Mouse (Mus musculus) CH12.LX (cell line): ENCODE data around the gene Slc27a4. TPM values are rescaled to one million over a fixed set of nuclear protein-coding genes. Genes with fewer than 3 reads are reported as not detected.
A peak's percentile ranks its signal among the peaks of the same experiment; 100 is the strongest.

ENCODE experiments used
- DNase-seq: peaks from one replicate; pipeline ENCODE4 v3.0.0-alpha.2; 2013; ENCODE audit errors: extremely low read depth
- H3K27ac ChIP-seq: 2 replicates; pipeline ENCODE4 v1.5.1; 2012; ENCODE audit warnings: low read depth, mild to moderate bottlenecking, control low read depth, moderate library complexity; ENCODE audit not compliant: insufficient read depth
- H3K27me3 ChIP-seq: replicated peaks from 2 replicates; pipeline ENCODE3; 2012; ENCODE audit warnings: inconsistent platforms
- H3K36me3 ChIP-seq, 2 experiments: replicated peaks in 1 of 2; 2 replicates each; pipeline versions ENCODE3 to v1.6.1; 2012; ENCODE audit warnings: inconsistent platforms in 1 of 2, low read length in 1 of 2, mild to moderate bottlenecking in 1 of 2, mixed read lengths in 1 of 2, moderate library complexity in 1 of 2; ENCODE audit not compliant: control insufficient read depth in 1 of 2, insufficient read depth in 1 of 2
- H3K4me1 ChIP-seq, 2 experiments: 2 replicates each; pipeline ENCODE4 v1.6.1; 2012; ENCODE audit warnings: inconsistent platforms in 1 of 2, moderate library complexity in 1 of 2; ENCODE audit not compliant: insufficient read depth in 2 of 2, control insufficient read depth in 1 of 2
- H3K4me2 ChIP-seq: 2 replicates; pipeline ENCODE4 v1.6.1; 2012; ENCODE audit warnings: low read depth, mild to moderate bottlenecking, control low read depth; ENCODE audit not compliant: poor library complexity, insufficient read depth, severe bottlenecking
- H3K4me3 ChIP-seq, 3 experiments: fragments of 150-350 bp in 1 of 3; sonication (generic) in 1 of 3; replicated peaks in 1 of 3; 2 replicates each; pipeline versions ENCODE3 to v1.5.1; 2011 to 2012; ENCODE audit warnings: low read depth in 2 of 3, low read length in 2 of 3, mild to moderate bottlenecking in 2 of 3, moderate library complexity in 2 of 3, control low read depth in 1 of 3, improper control_type of control experiment in 1 of 3, inconsistent platforms in 1 of 3, mixed read lengths in 1 of 3; ENCODE audit not compliant: poor library complexity in 1 of 3
- H3K79me2 ChIP-seq: replicated peaks from 2 replicates; pipeline ENCODE4 v1.6.1; 2012; ENCODE audit warnings: mild to moderate bottlenecking, moderate library complexity; ENCODE audit not compliant: control insufficient read depth, poor library complexity, insufficient read depth, severe bottlenecking; ENCODE audit errors: extremely low read depth
- H3K9ac ChIP-seq: 2 replicates; pipeline ENCODE4 v1.6.1; 2012; ENCODE audit warnings: low read depth, mild to moderate bottlenecking, control low read depth, moderate library complexity; ENCODE audit not compliant: insufficient read depth
- H3K9me3 ChIP-seq: replicated peaks from 2 replicates; pipeline ENCODE3; 2012; ENCODE audit warnings: low read length, inconsistent platforms, mixed read lengths
- BHLHE40 ChIP-seq: IDR thresholded peaks from 2 replicates; pipeline ENCODE4 v1.6.1; 2011; ENCODE audit warnings: mild to moderate bottlenecking, low read depth, low read length, improper control_type of control experiment
- CHD1 ChIP-seq: IDR thresholded peaks from 2 replicates; pipeline ENCODE4 v1.6.1; 2012; ENCODE audit warnings: low read depth, low read length, improper control_type of control experiment, inconsistent platforms
- CHD2 ChIP-seq: IDR thresholded peaks from 2 replicates; pipeline ENCODE4 v1.6.1; 2011; ENCODE audit warnings: low read length, improper control_type of control experiment
- CTCF ChIP-seq, 2 experiments: IDR thresholded peaks in 1 of 2; conservative IDR thresholded peaks in 1 of 2; 2 replicates each; pipeline ENCODE4 v1.5.1; 2011 to 2012; ENCODE audit warnings: low read depth in 2 of 2, low read length in 2 of 2, improper control_type of control experiment in 1 of 2, inconsistent platforms in 1 of 2, mild to moderate bottlenecking in 1 of 2, moderate library complexity in 1 of 2
- ELF1 ChIP-seq: IDR thresholded peaks from 2 replicates; pipeline ENCODE4 v1.6.1; 2014; ENCODE audit warnings: low read depth, mild to moderate bottlenecking, inconsistent platforms, low read length, improper control_type of control experiment
- KAT2A ChIP-seq: IDR thresholded peaks from 2 replicates; pipeline ENCODE4 v1.6.1; 2012; ENCODE audit warnings: low read length, improper control_type of control experiment, inconsistent platforms; ENCODE audit not compliant: insufficient replicate concordance
- MAZ ChIP-seq: IDR thresholded peaks from 2 replicates; pipeline ENCODE4 v1.6.1; 2012; ENCODE audit warnings: low read depth, mild to moderate bottlenecking, inconsistent platforms, low read length, improper control_type of control experiment, moderate library complexity
- MEF2A ChIP-seq: IDR thresholded peaks from 2 replicates; pipeline ENCODE4 v1.6.1; 2014; ENCODE audit warnings: low read depth, mild to moderate bottlenecking, inconsistent platforms, low read length, improper control_type of control experiment, borderline replicate concordance
- MYC ChIP-seq: IDR thresholded peaks from 2 replicates; pipeline ENCODE4 v1.6.1; 2011; ENCODE audit warnings: low read depth, mild to moderate bottlenecking, improper control_type of control experiment, low read length
- RAD21 ChIP-seq: IDR thresholded peaks from 2 replicates; pipeline ENCODE4 v1.6.1; 2011; ENCODE audit warnings: low read depth, mild to moderate bottlenecking, low read length, improper control_type of control experiment, moderate library complexity
- SMC3 ChIP-seq: IDR thresholded peaks from 2 replicates; pipeline ENCODE4 v1.6.1; 2011; ENCODE audit warnings: low read depth, low read length, improper control_type of control experiment
- UBTF ChIP-seq: IDR thresholded peaks from 2 replicates; pipeline ENCODE4 v1.6.1; 2012; ENCODE audit warnings: low read depth, mild to moderate bottlenecking, inconsistent platforms, low read length, improper control_type of control experiment, moderate library complexity
- ZMIZ1 ChIP-seq: IDR thresholded peaks from 2 replicates; pipeline ENCODE4 v1.6.1; 2012; ENCODE audit warnings: low read depth, mild to moderate bottlenecking, inconsistent platforms, low read length, improper control_type of control experiment
- dilution Hi-C: fragments of 300-500 bp; cut with MboI; formaldehyde crosslinking; loops from 2 replicates; pipeline ENCODE4 v1.14.3; 2020; ENCODE audit warnings: low sequenced_read_pairs; ENCODE audit not compliant: extremely low pct_unique_long_range_greater_than_20kb, extremely low pct_ligation_motif_present
- in situ Hi-C: fragments of 300-500 bp; cut with MboI; formaldehyde crosslinking; loops from 3 replicates; pipeline ENCODE4 v1.14.3; 2019; ENCODE audit warnings: low sequenced_read_pairs, low pct_ligation_motif_present, low pct_unique_long_range_greater_than_20kb, mixed read lengths
- polyA plus RNA-seq: library from polyadenylated mRNA; unstranded; fragments of >175 nt; gene quantifications from 2 replicates; pipeline ENCODE4 v1.2.1, GENCODE M21; 2012; ENCODE audit warnings: low read depth; ENCODE audit not compliant: insufficient read length
- total RNA-seq, 2 experiments: library from RNA; depleted of rRNA; stranded (reverse); fragments of 300-350 nt in 1 of 2; fragments of >200 nt in 1 of 2; gene quantifications; 2 replicates each; pipeline ENCODE4 v1.2.3; 2012 to 2014

The Slc27a4 gene
- total and polyA plus RNA-seq, 3 experiments, result 4.7 to 11.3 (median 4.8) TPM

DNA sequence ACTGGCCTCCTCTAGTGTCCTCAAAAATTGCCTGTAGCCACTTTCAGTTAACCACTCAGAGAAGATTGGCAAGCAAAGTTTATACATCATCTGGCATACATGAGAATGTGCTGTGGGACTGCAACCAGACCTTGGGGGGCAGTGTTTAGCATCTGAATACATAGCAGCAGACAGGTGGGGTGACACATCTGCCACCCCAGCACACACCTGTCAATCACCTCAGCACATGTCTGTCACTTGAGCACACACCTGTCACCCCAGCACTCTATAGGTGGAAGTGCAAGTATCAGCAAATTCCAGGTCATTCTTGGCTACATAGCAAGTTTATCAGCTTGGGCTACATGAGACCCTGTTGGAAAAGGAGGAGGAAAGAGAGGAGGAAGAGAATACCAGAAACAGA lies 46.7 kb upstream of the Slc27a4 start:
- TF ChIP-seq CTCF (conservative IDR thresholded peaks at IDR 0.05 in 1 of 2, IDR thresholded peaks at IDR 0.05 in 1 of 2; ENCODE audit: low read depth in 2 of 2, low read length in 2 of 2), result no peak

GRCm38 (mm10) chr2:29764831-29765230 lies 37.6 kb upstream of the Slc27a4 start:
- no peak overlapping the region for H3K9ac ChIP-seq
- H3K9me3 ChIP-seq, result peaks cover 13% of the 10 kb centered on the region
- DNase-seq, result peak; percentile 58
- H3K36me3 ChIP-seq, result peaks cover 0 to 2% of the 10 kb centered on the region in 2 experiments
- H3K79me2 ChIP-seq, result no peaks in the 10 kb centered on the region
- no peaks in the 10 kb centered on the region for H3K4me1 ChIP-seq
- TF ChIP-seq RAD21 (peak; percentile 92), CHD1 (no peak), CHD2 (no peak), ELF1 (no peak), ZMIZ1 (no peak), KAT2A (no peak), UBTF (no peak), CTCF (conservative IDR thresholded peaks at IDR 0.05 in 1 of 2, IDR thresholded peaks at IDR 0.05 in 1 of 2; ENCODE audit: low read depth in 2 of 2, low read length in 2 of 2) (peak; percentile 94), SMC3 (peak; percentile 72), MYC (no peak), BHLHE40 (no peak), MAZ (no peak), MEF2A (no peak)
- no peak overlapping the region for H3K4me3 ChIP-seq
- in situ Hi-C loops, result loop anchor here (10.0 kb wide), 2 partner anchors 100 to 160 kb away; partner anchors contain the start of gene Cercam
- no peak overlapping the region for H3K4me2 ChIP-seq
- H3K27ac ChIP-seq, result no peak overlapping the region
- peaks cover 24% of the 10 kb centered on the region for H3K27me3 ChIP-seq
- dilution Hi-C loops, result no loop called here

More for the DNA sequence above, 46.7 kb upstream of the Slc27a4 start:
- Histone ChIP-seq H3K9me3 (peaks cover 6% of the 10 kb centered on the region), H3K9ac (no peak overlapping the region), H3K27ac (no peak overlapping the region), H3K27me3 (peaks cover 5% of the 10 kb centered on the region), H3K4me3 (no peak overlapping the region), H3K79me2 (no peaks in the 10 kb centered on the region), H3K4me2 (no peak overlapping the region), H3K36me3 (no peaks in the 10 kb centered on the region), H3K4me1 (peaks cover 3 to 6% of the 10 kb centered on the region in 2 experiments; a peak in 2 of 4 replicates)
- dilution Hi-C loops, result no loop called here
- in situ Hi-C loops, result no loop called here
- no peak for DNase-seq
